Mouse (Mus musculus): ENCODE measurements at regions not wholly inside any gene's neighbourhood (a gene's known extent, or its start where the extent isn't known, plus 50 kb on each side); places are given as distances from the start of the nearest gene placed in this dataset.

DNA sequence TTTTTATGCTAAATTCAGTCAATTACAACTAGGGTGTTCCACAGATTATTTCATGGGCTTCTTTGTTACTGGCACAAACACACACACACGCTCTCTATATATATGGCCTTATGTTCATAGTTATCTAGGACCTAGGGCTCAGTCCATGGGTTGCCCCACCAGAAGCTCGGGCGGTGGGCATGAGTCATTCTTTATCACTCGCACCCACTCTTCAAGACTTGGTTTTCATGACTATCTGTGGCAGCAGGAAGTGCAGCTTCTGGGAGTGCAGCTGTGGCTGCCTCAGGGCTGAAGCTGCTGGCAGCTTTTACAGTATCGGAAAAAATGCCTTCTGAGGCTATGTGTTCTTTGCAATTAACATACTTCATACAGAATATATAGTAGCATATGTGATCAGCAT is 198.7 kb downstream of the Ipo11 start:
- no peaks in the 10 kb centered on the region for H3K4me1 ChIP-seq (replicated peaks; ENCODE audit: low read depth, low read length)

DNA sequence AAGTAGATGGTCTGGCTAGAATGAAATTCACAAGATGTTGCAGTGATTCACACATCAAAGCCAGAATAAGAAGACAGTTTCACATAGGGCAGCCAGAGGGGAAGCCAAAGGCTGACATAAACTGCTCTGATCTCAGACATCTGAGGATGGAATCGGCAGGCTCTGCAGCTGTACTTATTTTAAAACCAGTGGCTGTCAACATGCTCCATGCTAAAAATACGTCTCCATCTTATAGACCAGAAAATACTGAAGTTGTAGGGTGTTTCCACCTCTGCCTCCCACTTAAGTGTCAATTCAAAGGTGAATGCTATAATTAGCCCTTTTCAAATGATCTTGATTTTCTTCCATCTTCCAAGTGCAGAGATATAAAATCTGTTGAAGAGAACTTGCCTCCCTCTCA is 202.4 kb downstream of the Ipo11 start:
- Histone ChIP-seq H3K36me3 (ENCODE audit: insufficient read depth, low read length) (no peaks in the 10 kb centered on the region), H3K4me3 (replicated peaks; ENCODE audit: low read length) (no peak overlapping the region), H3K9me3 (ENCODE audit: low read length) (peaks cover 8% of the 10 kb centered on the region), H3K4me1 (replicated peaks; ENCODE audit: low read depth, low read length) (no peaks in the 10 kb centered on the region), H3K27me3 (ENCODE audit: insufficient read depth, low read length) (no peaks in the 10 kb centered on the region)
- TF ChIP-seq NANOG (IDR thresholded peaks at IDR 0.05; ENCODE audit: borderline replicate concordance, low read length) (no peak), CTCF (conservative IDR thresholded peaks at IDR 0.05; ENCODE audit: low read length) (no peak), POU5F1 (IDR thresholded peaks at IDR 0.05; ENCODE audit: borderline replicate concordance, low read length) (no peak)

More for the DNA sequence above, 198.7 kb downstream of the Ipo11 start:
- TF ChIP-seq CTCF (conservative IDR thresholded peaks at IDR 0.05; ENCODE audit: low read length) (no peak), NANOG (IDR thresholded peaks at IDR 0.05; ENCODE audit: borderline replicate concordance, low read length) (no peak), POU5F1 (IDR thresholded peaks at IDR 0.05; ENCODE audit: borderline replicate concordance, low read length) (no peak)
- Histone ChIP-seq H3K27me3 (ENCODE audit: insufficient read depth, low read length) (no peaks in the 10 kb centered on the region), H3K36me3 (ENCODE audit: insufficient read depth, low read length) (no peaks in the 10 kb centered on the region), H3K4me3 (replicated peaks; ENCODE audit: low read length) (no peak overlapping the region), H3K9me3 (ENCODE audit: low read length) (peaks cover 19% of the 10 kb centered on the region)

DNA sequence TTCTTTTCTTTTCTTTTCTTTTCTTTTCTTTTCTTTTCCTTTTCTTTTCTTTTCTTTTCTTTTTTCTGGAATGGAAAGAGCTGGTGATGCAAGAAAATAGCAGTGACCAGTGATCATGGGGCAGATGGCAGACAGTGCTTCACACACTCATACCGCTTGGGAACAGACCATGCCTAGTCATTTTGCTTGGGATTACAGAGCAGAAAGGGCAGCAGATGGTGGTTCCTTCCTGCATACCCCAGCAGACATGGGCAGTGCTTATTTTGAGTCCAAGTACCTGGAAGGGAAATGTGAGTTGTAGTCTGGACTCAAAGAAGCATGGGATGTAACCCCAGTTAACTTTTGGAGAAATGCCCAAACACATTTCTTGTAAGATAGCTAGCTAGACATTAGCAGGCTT is 203.9 kb downstream of the Ipo11 start:
- no peak for TF ChIP-seq CTCF (conservative IDR thresholded peaks at IDR 0.05; ENCODE audit: low read length)
- no peak for TF ChIP-seq POU5F1 (IDR thresholded peaks at IDR 0.05; ENCODE audit: borderline replicate concordance, low read length)
- TF ChIP-seq NANOG (IDR thresholded peaks at IDR 0.05; ENCODE audit: borderline replicate concordance, low read length) = no peak
- no peaks in the 10 kb centered on the region for H3K36me3 ChIP-seq (ENCODE audit: insufficient read depth, low read length)
- no peaks in the 10 kb centered on the region for H3K4me1 ChIP-seq (replicated peaks; ENCODE audit: low read depth, low read length)
- no peaks in the 10 kb centered on the region for H3K9me3 ChIP-seq (ENCODE audit: low read length)
- no peak overlapping the region for H3K4me3 ChIP-seq (replicated peaks; ENCODE audit: low read length)
- no peaks in the 10 kb centered on the region for H3K27me3 ChIP-seq (ENCODE audit: insufficient read depth, low read length)

DNA sequence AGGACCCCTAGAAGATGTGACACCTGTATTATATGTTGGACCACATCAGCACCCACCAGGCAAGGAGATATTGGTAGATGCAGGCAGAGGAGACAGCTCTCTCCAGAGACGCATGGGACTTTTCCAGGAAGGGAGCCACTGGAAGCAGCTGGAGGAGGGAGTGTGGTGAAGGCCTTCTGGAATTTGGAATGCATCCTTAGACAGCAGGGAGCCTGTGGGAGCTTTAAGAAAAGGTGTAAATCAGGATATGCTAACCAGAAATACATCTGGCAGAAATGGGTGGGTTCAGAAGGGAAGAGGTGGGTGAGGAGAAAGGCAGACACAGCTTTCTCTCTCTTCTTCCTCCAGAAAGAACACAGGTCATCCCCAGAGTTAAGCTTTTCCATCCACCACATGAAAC is 213.4 kb downstream of the Ipo11 start:
- no peaks in the 10 kb centered on the region for H3K4me1 ChIP-seq (replicated peaks; ENCODE audit: low read depth, low read length)
- no peak for TF ChIP-seq POU5F1 (IDR thresholded peaks at IDR 0.05; ENCODE audit: borderline replicate concordance, low read length)
- TF ChIP-seq CTCF (conservative IDR thresholded peaks at IDR 0.05; ENCODE audit: low read length) = no peak
- no peak for TF ChIP-seq NANOG (IDR thresholded peaks at IDR 0.05; ENCODE audit: borderline replicate concordance, low read length)
- no peaks in the 10 kb centered on the region for H3K27me3 ChIP-seq (ENCODE audit: insufficient read depth, low read length)
- no peak overlapping the region for H3K4me3 ChIP-seq (replicated peaks; ENCODE audit: low read length)
- no peaks in the 10 kb centered on the region for H3K36me3 ChIP-seq (ENCODE audit: insufficient read depth, low read length)
- H3K9me3 ChIP-seq (ENCODE audit: low read length) = no peaks in the 10 kb centered on the region

- H3K36me3 ChIP-seq (ENCODE audit: insufficient read depth, low read length) = no peaks in the 10 kb centered on the region
- no peak for TF ChIP-seq NANOG (IDR thresholded peaks at IDR 0.05; ENCODE audit: borderline replicate concordance, low read length)
- no peak for TF ChIP-seq CTCF (conservative IDR thresholded peaks at IDR 0.05; ENCODE audit: low read length)
- no peak for TF ChIP-seq POU5F1 (IDR thresholded peaks at IDR 0.05; ENCODE audit: borderline replicate concordance, low read length)
- peaks cover 20% of the 10 kb centered on the region for H3K9me3 ChIP-seq (ENCODE audit: low read length)
- H3K4me3 ChIP-seq (replicated peaks; ENCODE audit: low read length) = no peak overlapping the region
- H3K27me3 ChIP-seq (ENCODE audit: insufficient read depth, low read length) = no peaks in the 10 kb centered on the region
- H3K4me1 ChIP-seq (replicated peaks; ENCODE audit: low read depth, low read length) = no peaks in the 10 kb centered on the region
These were observed 215.6 kb downstream of the Ipo11 start for GRCm38 (mm10) chr13:106721167-106721566.

DNA sequence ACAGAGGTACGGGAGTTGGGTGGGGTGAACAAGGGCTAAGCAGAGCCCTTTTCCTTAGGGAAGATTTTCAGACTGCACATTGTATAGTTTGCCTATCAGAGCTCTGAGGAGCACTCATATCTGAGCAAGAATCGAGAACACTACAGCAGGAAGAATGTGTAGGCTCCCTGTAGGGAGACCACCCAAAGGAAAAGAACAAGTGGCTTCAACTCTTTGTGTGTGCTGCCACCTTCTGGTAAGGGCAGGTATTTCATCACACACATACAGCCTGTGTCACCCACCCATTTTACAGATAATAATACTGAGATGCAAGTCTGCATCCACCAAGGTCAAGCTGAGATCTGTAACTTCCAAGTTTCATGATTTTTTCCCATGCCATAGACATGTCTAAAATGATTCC is 221.0 kb downstream of the Ipo11 start:
- TF ChIP-seq POU5F1 (IDR thresholded peaks at IDR 0.05; ENCODE audit: borderline replicate concordance, low read length) (no peak), CTCF (conservative IDR thresholded peaks at IDR 0.05; ENCODE audit: low read length) (peak; percentile 61)
- no peaks in the 10 kb centered on the region for H3K36me3 ChIP-seq (ENCODE audit: insufficient read depth, low read length)

DNA sequence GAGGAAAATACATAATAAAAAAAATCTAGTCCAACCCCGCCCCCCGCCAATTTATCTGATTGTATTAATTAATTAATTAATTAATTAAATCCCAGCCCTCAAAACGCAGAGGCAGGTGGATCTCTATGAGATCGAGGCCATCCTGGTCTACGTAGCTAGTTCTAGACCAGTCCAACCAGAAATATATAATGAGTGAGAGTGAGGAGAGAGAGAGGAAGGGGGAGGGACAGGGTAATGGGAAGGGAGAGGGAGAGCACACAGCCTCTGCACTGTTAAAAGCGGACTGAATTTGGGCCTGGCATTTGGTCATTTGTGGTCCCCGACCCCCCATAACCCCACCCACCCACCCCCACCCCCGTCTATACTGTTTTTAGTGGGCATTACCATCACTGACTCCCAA is 221.5 kb downstream of the Ipo11 start:
- Histone ChIP-seq H3K27me3 (ENCODE audit: insufficient read depth, low read length) (no peaks in the 10 kb centered on the region), H3K36me3 (ENCODE audit: insufficient read depth, low read length) (no peaks in the 10 kb centered on the region), H3K9me3 (ENCODE audit: low read length) (peaks cover 24% of the 10 kb centered on the region), H3K4me1 (replicated peaks; ENCODE audit: low read depth, low read length) (no peaks in the 10 kb centered on the region), H3K4me3 (replicated peaks; ENCODE audit: low read length) (no peak overlapping the region)
- TF ChIP-seq POU5F1 (IDR thresholded peaks at IDR 0.05; ENCODE audit: borderline replicate concordance, low read length) (no peak), CTCF (conservative IDR thresholded peaks at IDR 0.05; ENCODE audit: low read length) (no peak)

More for the DNA sequence above, 221.0 kb downstream of the Ipo11 start:
- peaks cover 24% of the 10 kb centered on the region for H3K9me3 ChIP-seq (ENCODE audit: low read length)
- H3K4me1 ChIP-seq (replicated peaks; ENCODE audit: low read depth, low read length) = no peaks in the 10 kb centered on the region
- no peaks in the 10 kb centered on the region for H3K27me3 ChIP-seq (ENCODE audit: insufficient read depth, low read length)
- no peak overlapping the region for H3K4me3 ChIP-seq (replicated peaks; ENCODE audit: low read length)

DNA sequence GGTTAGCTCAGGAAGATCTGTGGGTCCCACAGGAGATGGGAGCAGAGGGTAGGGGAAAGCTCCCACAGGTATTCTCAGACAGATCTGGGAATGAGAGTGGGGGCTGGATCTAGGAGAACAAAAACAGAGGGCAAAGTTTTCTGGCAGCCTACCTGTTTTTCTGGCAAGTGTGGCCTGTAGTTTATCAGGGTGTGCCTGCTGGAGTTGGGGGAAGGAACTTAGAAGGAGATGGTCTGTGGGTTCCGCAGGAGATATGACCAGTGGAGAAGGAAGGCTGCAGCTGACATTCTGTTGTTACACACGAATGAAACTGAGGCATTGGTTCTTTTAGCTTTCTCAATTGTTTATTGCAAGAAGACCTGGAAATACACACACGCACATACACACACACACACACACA is 226.2 kb downstream of the Ipo11 start:
- no peaks in the 10 kb centered on the region for H3K9me3 ChIP-seq (ENCODE audit: low read length)
- H3K4me3 ChIP-seq (replicated peaks; ENCODE audit: low read length) = no peak overlapping the region
- TF ChIP-seq NANOG (IDR thresholded peaks at IDR 0.05; ENCODE audit: borderline replicate concordance, low read length) = no peak
- no peak for TF ChIP-seq POU5F1 (IDR thresholded peaks at IDR 0.05; ENCODE audit: borderline replicate concordance, low read length)
- no peak for TF ChIP-seq CTCF (conservative IDR thresholded peaks at IDR 0.05; ENCODE audit: low read length)
- no peaks in the 10 kb centered on the region for H3K27me3 ChIP-seq (ENCODE audit: insufficient read depth, low read length)
- no peaks in the 10 kb centered on the region for H3K36me3 ChIP-seq (ENCODE audit: insufficient read depth, low read length)
- H3K4me1 ChIP-seq (replicated peaks; ENCODE audit: low read depth, low read length) = no peaks in the 10 kb centered on the region

- no peaks in the 10 kb centered on the region for H3K27me3 ChIP-seq (ENCODE audit: insufficient read depth, low read length)
- no peaks in the 10 kb centered on the region for H3K36me3 ChIP-seq (ENCODE audit: insufficient read depth, low read length)
- no peak for TF ChIP-seq CTCF (conservative IDR thresholded peaks at IDR 0.05; ENCODE audit: low read length)
- no peak for TF ChIP-seq NANOG (IDR thresholded peaks at IDR 0.05; ENCODE audit: borderline replicate concordance, low read length)
- TF ChIP-seq POU5F1 (IDR thresholded peaks at IDR 0.05; ENCODE audit: borderline replicate concordance, low read length) = no peak
- H3K4me3 ChIP-seq (replicated peaks; ENCODE audit: low read length) = no peak overlapping the region
- H3K9me3 ChIP-seq (ENCODE audit: low read length) = peaks cover 4% of the 10 kb centered on the region; the same call in 1 of the 2 replicates
- H3K4me1 ChIP-seq (replicated peaks; ENCODE audit: low read depth, low read length) = no peaks in the 10 kb centered on the region
These were observed 236.4 kb downstream of the Ipo11 start for GRCm38 (mm10) chr13:106700376-106700775.
